Mouse (Mus musculus): ENCODE measurements around the gene Vmn1r112. TPM values are rescaled to one million over a fixed set of nuclear protein-coding genes. Genes with fewer than 3 reads are reported as not detected.
"Not testable (repeated sequence)": the region's sequence is repeated elsewhere in the genome, so short reads cannot be mapped to it uniquely, and the experiment has no call there.

Gene Vmn1r112
- total RNA-seq (2021) = not detected
- long read RNA-seq, experiment 1 = 0 reads
- long read RNA-seq, experiment 2 = 0 reads

DNA sequence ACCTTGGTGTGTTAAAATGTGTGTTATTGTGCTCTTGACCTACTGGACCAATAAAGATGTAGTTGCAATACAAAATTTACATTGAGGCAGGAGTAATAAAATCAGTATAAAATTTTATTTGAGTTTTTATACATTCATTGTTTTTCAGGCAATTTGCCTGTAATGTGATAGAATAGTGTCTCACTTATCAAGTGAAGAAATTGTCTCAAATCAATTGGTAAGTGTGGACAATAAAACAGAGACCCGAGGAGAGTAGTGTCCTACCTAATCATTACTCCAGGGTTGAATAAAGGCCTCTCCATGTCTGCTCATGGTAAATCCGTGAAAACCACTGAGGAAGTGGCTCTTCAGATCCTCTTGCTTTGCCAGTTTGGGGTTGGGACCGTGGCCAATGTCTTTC lies at the start of gene Vmn1r112:
TSS of gene Vmn1r112 (plus strand) at position 301 of the 400 bp plus-strand sequence.
- not testable (repeated sequence) for DNase-seq (ENCODE audit: low spot score in 2 of 2)

DNA sequence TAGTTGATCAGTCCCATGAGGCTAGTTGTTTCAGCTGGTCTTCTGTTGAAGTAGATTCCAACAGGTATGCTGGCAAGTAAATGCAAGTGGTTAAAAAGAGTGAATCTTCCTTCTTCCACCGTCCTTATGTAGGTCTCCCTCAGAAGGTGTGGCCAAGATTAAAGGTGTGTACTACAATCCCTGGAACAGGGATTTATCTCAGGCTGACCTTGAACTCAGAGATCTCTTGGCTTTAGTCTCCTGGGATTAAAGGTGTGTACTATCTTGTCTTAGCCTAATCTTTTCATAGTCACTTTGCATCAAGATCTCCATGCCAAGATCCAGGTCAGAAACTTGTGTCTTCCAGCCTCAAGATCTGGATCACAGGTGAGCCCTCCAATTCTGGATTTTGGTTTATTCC lies 40.5 kb upstream of the Vmn1r112 start, which contains the start of gene Gm10668:
TSS of gene Gm10668 (minus strand) at position 101 of the 400 bp plus-strand sequence.
- DNase-seq (ENCODE audit: low spot score in 2 of 2) = not testable (repeated sequence)

DNA sequence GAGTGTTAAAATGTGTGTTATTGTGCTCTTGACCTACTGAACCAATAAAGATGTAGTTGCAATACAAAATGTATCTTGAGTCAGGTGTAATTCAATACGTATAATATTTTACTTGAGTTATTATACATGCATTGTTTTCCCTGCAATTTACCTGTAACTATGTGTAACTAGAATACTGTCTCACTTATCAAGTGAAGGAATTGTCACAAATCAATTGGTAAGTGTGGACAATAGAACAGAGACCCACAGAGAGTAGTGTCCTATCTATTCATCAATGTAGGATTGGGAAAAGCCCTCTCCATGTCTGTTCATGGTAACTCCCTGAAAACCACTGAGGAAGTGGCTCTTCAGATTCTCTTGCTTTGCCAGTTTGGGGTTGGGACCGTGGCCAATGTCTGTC lies 16.0 kb downstream of the Vmn1r112 start, which contains the start of gene Vmn1r113:
TSS of gene Vmn1r113 (plus strand) at position 301 of the 400 bp plus-strand sequence.
- not testable (repeated sequence) for DNase-seq (ENCODE audit: low spot score in 2 of 2)

DNA sequence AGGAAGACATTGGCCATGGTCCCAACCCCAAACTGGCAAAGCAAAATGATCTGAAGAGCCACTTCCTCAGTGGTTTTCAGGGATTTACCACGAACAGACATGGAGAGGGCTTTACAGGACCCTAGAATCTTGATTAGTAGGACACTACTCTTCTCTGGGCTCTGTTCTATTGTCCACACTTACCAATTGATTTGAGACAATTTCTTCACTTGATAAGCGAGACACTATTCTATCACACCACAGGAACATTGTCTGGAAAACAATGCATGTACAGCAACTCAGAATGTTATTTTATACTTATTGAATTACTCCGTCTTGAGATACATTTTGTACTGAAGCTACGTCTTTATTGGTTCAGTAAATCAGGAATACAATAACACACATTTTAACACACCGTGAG lies 41.1 kb downstream of the Vmn1r112 start, which contains the start of gene Vmn1r114:
TSS of gene Vmn1r114 (minus strand) at position 101 of the 400 bp plus-strand sequence.
- not testable (repeated sequence) for DNase-seq (ENCODE audit: low spot score in 2 of 2)

Other genes with a start within 250 kb of the Vmn1r112 start
- gene Vmn1r104, start 237.3 kb upstream of the Vmn1r112 start, total RNA-seq (2021) = not detected
- gene Gm5726, start 225.4 kb upstream of the Vmn1r112 start, total RNA-seq (2021) = not detected
- gene Gm4141, start 194.9 kb upstream of the Vmn1r112 start, total RNA-seq (2021) = not detected
- not detected for gene Gm4513, start 172.2 kb upstream of the Vmn1r112 start, total RNA-seq (2021)
- gene Vmn1r107, start 102.3 kb upstream of the Vmn1r112 start, total RNA-seq (2021) = not detected
- gene Vmn1r111, start 68.0 kb upstream of the Vmn1r112 start, total RNA-seq (2021) = not detected
- gene Gm10668, start 40.6 kb upstream of the Vmn1r112 start, total RNA-seq (2021) = not detected
- not detected for gene Vmn1r113, start 16.1 kb downstream of the Vmn1r112 start, total RNA-seq (2021)
- not detected for gene Vmn1r114, start 41.0 kb downstream of the Vmn1r112 start, total RNA-seq (2021)
- gene Vmn1r115, start 73.8 kb downstream of the Vmn1r112 start, total RNA-seq (2021) = not detected
- not detected for gene Vmn1r116, start 101.1 kb downstream of the Vmn1r112 start, total RNA-seq (2021)
- gene Vmn1r117, start 112.9 kb downstream of the Vmn1r112 start, total RNA-seq (2021) = not detected
- gene Vmn1r118, start 141.2 kb downstream of the Vmn1r112 start, total RNA-seq (2021) = not detected
- not detected for gene Vmn1r119, start 241.3 kb downstream of the Vmn1r112 start, total RNA-seq (2021)